Mouse (Mus musculus) lung, embryonic 15.5 days (tissue): ENCODE measurements at regions not wholly inside any gene's neighbourhood (a gene's known extent, or its start where the extent isn't known, plus 50 kb on each side); places are given as distances from the start of the nearest gene placed in this dataset.
"Not testable (repeated sequence)": the region's sequence is repeated elsewhere in the genome, so short reads cannot be mapped to it uniquely, and the experiment has no call there.

Experiments used
- ATAC-seq: fragments of 200-750 bp; cut with Nextera tagmentation; 2 replicates; pipeline ENCODE4 v1.8.0; 2017; ENCODE audit warnings: moderate number of reproducible peaks, borderline replicate concordance; ENCODE audit not compliant: low FRiP score, low TSS enrichment; ENCODE audit errors: extremely low read depth
- H3K27ac ChIP-seq: fragments of 300-500 bp; sonication (generic); 2 replicates; pipeline ENCODE4 v1.5.1; 2015; ENCODE audit warnings: moderate library complexity, mild to moderate bottlenecking, inconsistent platforms
- H3K27me3 ChIP-seq: fragments of 300-500 bp; sonication (generic); 2 replicates; pipeline ENCODE4 v1.6.1; 2015; ENCODE audit warnings: inconsistent platforms
- H3K36me3 ChIP-seq: fragments of 300-500 bp; sonication (generic); 2 replicates; pipeline ENCODE4 v1.6.1; 2015; ENCODE audit warnings: inconsistent platforms
- H3K4me1 ChIP-seq: fragments of 300-500 bp; sonication (generic); 2 replicates; pipeline ENCODE4 v1.6.1; 2015; ENCODE audit warnings: inconsistent platforms
- H3K4me2 ChIP-seq: fragments of 300-500 bp; sonication (generic); 2 replicates; pipeline ENCODE4 v1.6.1; 2015; ENCODE audit warnings: inconsistent platforms, mild to moderate bottlenecking, moderate library complexity
- H3K4me3 ChIP-seq: fragments of 300-500 bp; sonication (generic); 2 replicates; pipeline ENCODE4 v1.5.1; 2015; ENCODE audit warnings: mild to moderate bottlenecking, inconsistent platforms
- H3K9ac ChIP-seq: fragments of 300-500 bp; sonication (generic); 2 replicates; pipeline ENCODE4 v1.6.1; 2015; ENCODE audit warnings: inconsistent platforms
- H3K9me3 ChIP-seq: fragments of 300-500 bp; sonication (generic); 2 replicates; pipeline ENCODE4 v1.6.1; 2016; ENCODE audit warnings: inconsistent platforms
- WGBS: fragments of 180-500 bp; shearing (Covaris S2); methylation state at CpG from one replicate; pipeline ENCODE4 v1.1.7; 2015; 5-methylcytosine and 5-hydroxymethylcytosine counted together

GRCm38 (mm10) chr17:82348636-82349035 is 610.5 kb upstream of the Slc8a1 start:
- Histone ChIP-seq H3K4me3 (no peak overlapping the region), H3K9me3 (no peaks in the 10 kb centered on the region), H3K4me2 (no peak overlapping the region), H3K4me1 (no peaks in the 10 kb centered on the region), H3K27me3 (no peaks in the 10 kb centered on the region), H3K9ac (no peak overlapping the region), H3K36me3 (no peaks in the 10 kb centered on the region), H3K27ac (no peak overlapping the region)
- no peak for ATAC-seq

DNA sequence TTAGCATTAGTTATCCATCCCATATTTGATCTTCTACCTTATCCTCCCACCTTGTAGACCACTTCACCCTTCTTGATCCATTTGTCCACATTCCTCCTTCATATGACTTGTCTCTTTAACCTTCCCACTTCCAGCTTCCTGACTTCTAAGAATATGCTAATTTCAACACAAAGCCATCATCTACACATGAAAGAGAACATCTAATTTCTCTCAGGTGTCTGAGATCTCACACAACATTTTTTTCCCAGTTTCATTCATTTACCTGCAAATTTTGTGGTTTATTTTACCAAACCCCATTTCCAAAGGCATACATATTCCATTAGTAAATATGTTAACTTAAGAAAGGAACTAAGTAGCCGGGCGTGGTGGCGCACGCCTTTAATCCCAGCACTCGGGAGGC is 593.3 kb upstream of the Slc8a1 start:
- Histone ChIP-seq H3K9ac (no peak overlapping the region), H3K4me1 (no peaks in the 10 kb centered on the region), H3K36me3 (no peaks in the 10 kb centered on the region), H3K27me3 (no peaks in the 10 kb centered on the region), H3K4me3 (no peak overlapping the region), H3K9me3 (no peaks in the 10 kb centered on the region), H3K27ac (no peak overlapping the region), H3K4me2 (no peak overlapping the region)
- no peak for ATAC-seq
- 94% methylated on average over 5 of the region's 5 CpGs for WGBS

DNA sequence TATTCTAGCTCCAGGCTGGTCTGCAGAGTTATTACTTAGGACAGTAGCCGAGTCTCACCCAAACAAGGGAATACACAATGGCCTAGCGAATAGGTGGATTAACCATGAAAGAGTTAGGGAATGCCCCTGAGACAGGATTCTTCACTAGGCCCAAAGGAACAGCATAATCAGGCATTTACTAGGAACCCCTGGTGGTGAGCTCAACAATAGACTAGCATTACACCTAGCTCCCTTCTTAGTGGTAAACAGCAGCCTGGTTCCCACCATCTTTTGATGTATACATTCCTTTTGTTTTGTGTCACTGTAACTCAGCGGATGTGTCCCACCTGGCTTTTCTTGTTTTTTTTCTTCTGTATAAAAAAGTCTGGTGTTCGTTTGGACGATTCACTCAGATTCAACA is 574.0 kb upstream of the Slc8a1 start:
- H3K9ac ChIP-seq: no peak overlapping the region
- ATAC-seq: no peak
- no peaks in the 10 kb centered on the region for H3K36me3 ChIP-seq
- no peak overlapping the region for H3K4me2 ChIP-seq
- H3K4me3 ChIP-seq: no peak overlapping the region
- H3K27me3 ChIP-seq: no peaks in the 10 kb centered on the region
- no peaks in the 10 kb centered on the region for H3K9me3 ChIP-seq
- no peaks in the 10 kb centered on the region for H3K4me1 ChIP-seq
- 85% methylated on average over 5 of the region's 5 CpGs for WGBS
- no peak overlapping the region for H3K27ac ChIP-seq

GRCm38 (mm10) chr17:82306347-82306746 is 568.2 kb upstream of the Slc8a1 start:
- no peak overlapping the region for H3K4me2 ChIP-seq
- ATAC-seq: no peak
- H3K4me3 ChIP-seq: no peak overlapping the region
- no peaks in the 10 kb centered on the region for H3K27me3 ChIP-seq
- no peaks in the 10 kb centered on the region for H3K9me3 ChIP-seq
- H3K4me1 ChIP-seq: no peaks in the 10 kb centered on the region
- H3K27ac ChIP-seq: no peak overlapping the region
- no peak overlapping the region for H3K9ac ChIP-seq
- H3K36me3 ChIP-seq: no peaks in the 10 kb centered on the region

GRCm38 (mm10) chr17:82277728-82278127 is 539.6 kb upstream of the Slc8a1 start:
- 73% methylated on average over 3 of the region's 3 CpGs for WGBS

DNA sequence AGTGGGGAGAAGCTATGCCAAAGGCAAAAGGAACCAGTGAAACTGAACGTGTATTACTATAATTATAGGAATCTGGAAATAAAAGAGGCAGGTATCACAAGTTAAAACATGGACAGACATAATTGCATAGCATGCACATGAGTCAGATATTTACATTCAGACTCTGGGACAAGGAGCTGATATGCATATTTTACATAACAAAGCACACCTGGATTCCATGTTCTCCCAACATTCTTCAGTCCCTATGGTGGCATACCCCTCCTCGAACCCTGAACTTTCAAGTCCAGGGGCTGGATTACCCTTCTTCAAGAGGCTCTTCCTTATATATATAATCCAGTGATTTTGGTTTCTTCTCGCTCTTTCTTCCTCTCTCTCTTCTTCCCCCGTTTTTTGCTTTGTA is 535.8 kb upstream of the Slc8a1 start:
- Histone ChIP-seq H3K9ac (no peak overlapping the region), H3K4me2 (no peak overlapping the region), H3K4me3 (no peak overlapping the region), H3K4me1 (no peaks in the 10 kb centered on the region), H3K27me3 (no peaks in the 10 kb centered on the region), H3K27ac (no peak overlapping the region), H3K9me3 (no peaks in the 10 kb centered on the region), H3K36me3 (no peaks in the 10 kb centered on the region)
- ATAC-seq: no peak
- 82% methylated on average over 4 of the region's 4 CpGs for WGBS

More at GRCm38 (mm10) chr17:82277728-82278127, 539.6 kb upstream of the Slc8a1 start:
- Histone ChIP-seq H3K9me3 (no peaks in the 10 kb centered on the region), H3K4me2 (no peak overlapping the region), H3K4me3 (no peak overlapping the region), H3K4me1 (no peaks in the 10 kb centered on the region), H3K27me3 (no peaks in the 10 kb centered on the region), H3K9ac (no peak overlapping the region), H3K27ac (no peak overlapping the region), H3K36me3 (no peaks in the 10 kb centered on the region)
- no peak for ATAC-seq

- H3K9ac ChIP-seq: no peak overlapping the region
- ATAC-seq: no peak
- no peak overlapping the region for H3K4me3 ChIP-seq
- H3K27me3 ChIP-seq: no peaks in the 10 kb centered on the region
- no peak overlapping the region for H3K4me2 ChIP-seq
- no peak overlapping the region for H3K27ac ChIP-seq
- H3K36me3 ChIP-seq: no peaks in the 10 kb centered on the region
- no peaks in the 10 kb centered on the region for H3K9me3 ChIP-seq
- no peaks in the 10 kb centered on the region for H3K4me1 ChIP-seq
- WGBS: 64% methylated on average over 1 of the region's 1 CpGs
These were observed 534.7 kb upstream of the Slc8a1 start for GRCm38 (mm10) chr17:82272845-82273244.

GRCm38 (mm10) chr17:82266842-82267241 is 528.7 kb upstream of the Slc8a1 start:
- not testable (repeated sequence) for H3K4me3 ChIP-seq

GRCm38 (mm10) chr17:82252362-82252761 is 514.2 kb upstream of the Slc8a1 start:
- Histone ChIP-seq H3K27me3 (no peaks in the 10 kb centered on the region), H3K9me3 (no peaks in the 10 kb centered on the region), H3K9ac (no peak overlapping the region), H3K4me2 (no peak overlapping the region), H3K36me3 (no peaks in the 10 kb centered on the region), H3K4me3 (no peak overlapping the region), H3K27ac (no peak overlapping the region), H3K4me1 (no peaks in the 10 kb centered on the region)
- ATAC-seq: no peak
- WGBS: 80% methylated on average over 2 of the region's 2 CpGs

More at GRCm38 (mm10) chr17:82266842-82267241, 528.7 kb upstream of the Slc8a1 start:
- ATAC-seq, H3K9me3 ChIP-seq, H3K27ac ChIP-seq, H3K4me2 ChIP-seq, H3K36me3 ChIP-seq, H3K4me1 ChIP-seq, H3K9ac ChIP-seq, H3K27me3 ChIP-seq: not testable (repeated sequence)
- WGBS: 93% methylated on average over 5 of the region's 5 CpGs

DNA sequence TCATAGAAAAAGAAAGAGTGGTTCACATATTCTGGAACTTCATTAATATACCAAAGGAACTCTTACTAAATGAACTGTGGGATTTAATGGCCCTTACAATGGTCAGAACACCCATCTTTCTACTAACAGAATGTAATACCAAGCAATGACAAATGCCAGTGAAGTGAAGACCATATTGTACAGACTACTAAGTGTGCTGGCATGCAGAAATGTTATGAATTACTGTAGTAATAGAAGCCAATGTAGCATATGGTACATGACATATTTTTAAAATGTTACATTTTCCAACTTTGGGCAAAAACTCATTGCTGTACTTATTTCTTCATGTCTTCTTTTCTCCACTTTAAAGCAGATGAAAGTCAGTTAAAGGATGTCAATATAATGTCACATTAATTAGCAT is 513.7 kb upstream of the Slc8a1 start:
- Histone ChIP-seq H3K4me2 (no peak overlapping the region), H3K4me3 (no peak overlapping the region), H3K4me1 (no peaks in the 10 kb centered on the region), H3K9me3 (no peaks in the 10 kb centered on the region), H3K27ac (no peak overlapping the region), H3K27me3 (no peaks in the 10 kb centered on the region), H3K9ac (no peak overlapping the region), H3K36me3 (no peaks in the 10 kb centered on the region)
- no peak for ATAC-seq

GRCm38 (mm10) chr17:82238361-82238760 is 500.2 kb upstream of the Slc8a1 start:
- no peaks in the 10 kb centered on the region for H3K9me3 ChIP-seq
- H3K9ac ChIP-seq: no peak overlapping the region
- no peaks in the 10 kb centered on the region for H3K27me3 ChIP-seq
- no peaks in the 10 kb centered on the region for H3K4me1 ChIP-seq
- H3K4me3 ChIP-seq: no peak overlapping the region
- no peak overlapping the region for H3K4me2 ChIP-seq
- no peak for ATAC-seq
- no peak overlapping the region for H3K27ac ChIP-seq
- no peaks in the 10 kb centered on the region for H3K36me3 ChIP-seq
- 39% methylated on average over 1 of the region's 1 CpGs for WGBS

DNA sequence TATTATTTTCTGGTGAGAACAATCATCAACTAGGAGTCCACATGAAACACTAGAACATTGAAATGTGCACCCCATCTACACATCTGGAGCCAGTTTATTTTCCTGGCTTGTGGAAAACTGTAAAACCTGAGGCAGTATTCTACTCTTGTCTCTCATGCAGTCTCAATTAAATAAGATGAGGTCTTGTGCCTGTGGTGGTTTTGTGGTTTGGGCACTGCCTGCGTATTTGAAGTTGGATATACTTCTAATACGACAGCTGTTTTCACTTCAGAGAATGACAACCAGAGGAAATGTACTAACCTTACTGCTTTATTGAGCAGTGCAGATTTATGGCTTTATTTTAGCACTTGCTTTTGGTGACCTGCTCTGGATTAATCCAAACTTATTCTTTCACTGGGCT is 499.3 kb upstream of the Slc8a1 start:
- Histone ChIP-seq H3K4me2 (no peak overlapping the region), H3K9ac (no peak overlapping the region), H3K27ac (no peak overlapping the region), H3K27me3 (no peaks in the 10 kb centered on the region), H3K4me3 (no peak overlapping the region), H3K36me3 (no peaks in the 10 kb centered on the region), H3K9me3 (no peaks in the 10 kb centered on the region), H3K4me1 (no peaks in the 10 kb centered on the region)
- ATAC-seq: no peak
- WGBS: 68% methylated on average over 2 of the region's 2 CpGs

GRCm38 (mm10) chr17:82215728-82216623 is 477.8 kb upstream of the Slc8a1 start:
- ATAC-seq: no peak
- H3K9me3 ChIP-seq: no peaks in the 10 kb centered on the region
- WGBS: 80% methylated on average over 5 of the region's 5 CpGs
- no peaks in the 10 kb centered on the region for H3K4me1 ChIP-seq
- no peaks in the 10 kb centered on the region for H3K36me3 ChIP-seq
- no peak overlapping the region for H3K4me2 ChIP-seq
- H3K27ac ChIP-seq: no peak overlapping the region
- no peak overlapping the region for H3K4me3 ChIP-seq
- H3K27me3 ChIP-seq: no peaks in the 10 kb centered on the region
- no peak overlapping the region for H3K9ac ChIP-seq
